Mouse (Mus musculus): ENCODE measurements around the gene AU021092. TPM values are rescaled to one million over a fixed set of nuclear protein-coding genes. Genes with fewer than 3 reads are reported as not detected.

Gene AU021092
- polyA plus RNA-seq, 1 experiment from 2014 or later: 11.7 TPM

DNA sequence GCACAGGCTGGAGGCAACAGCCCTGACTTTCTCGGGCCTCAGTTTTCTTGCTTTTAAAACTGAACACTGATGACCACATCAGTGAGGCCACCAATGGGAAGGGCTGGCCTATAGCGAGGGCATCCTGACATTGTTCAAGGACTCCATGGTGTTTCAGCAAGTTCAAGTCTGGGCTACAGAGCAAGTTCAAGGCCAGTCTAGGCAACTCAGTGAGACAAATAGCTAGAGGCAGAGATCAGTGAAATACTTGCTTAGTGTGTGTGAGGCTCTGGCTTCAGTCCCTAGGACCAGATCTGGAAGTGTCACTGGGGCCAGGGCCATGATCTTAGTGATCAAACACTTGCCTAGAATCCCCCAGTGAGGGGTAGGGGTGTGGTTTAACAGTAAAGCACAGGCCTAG, 54.1 kb downstream of the AU021092 start:
- H3K27me3 ChIP-seq: no peaks in the 10 kb centered on the region
- H3K36me3 ChIP-seq: no peaks in the 10 kb centered on the region
- no peak overlapping the region for H3K27ac ChIP-seq
- no peaks in the 10 kb centered on the region for H3K9me3 ChIP-seq
- no peak overlapping the region for H3K4me2 ChIP-seq (replicated peaks)
- ATAC-seq: no peak
- H3K4me1 ChIP-seq (replicated peaks): no peaks in the 10 kb centered on the region
- H3K9ac ChIP-seq (replicated peaks): no peak overlapping the region
- 82% methylated on average over 2 of the region's 2 CpGs for WGBS
- H3K4me3 ChIP-seq (replicated peaks): no peak overlapping the region

DNA sequence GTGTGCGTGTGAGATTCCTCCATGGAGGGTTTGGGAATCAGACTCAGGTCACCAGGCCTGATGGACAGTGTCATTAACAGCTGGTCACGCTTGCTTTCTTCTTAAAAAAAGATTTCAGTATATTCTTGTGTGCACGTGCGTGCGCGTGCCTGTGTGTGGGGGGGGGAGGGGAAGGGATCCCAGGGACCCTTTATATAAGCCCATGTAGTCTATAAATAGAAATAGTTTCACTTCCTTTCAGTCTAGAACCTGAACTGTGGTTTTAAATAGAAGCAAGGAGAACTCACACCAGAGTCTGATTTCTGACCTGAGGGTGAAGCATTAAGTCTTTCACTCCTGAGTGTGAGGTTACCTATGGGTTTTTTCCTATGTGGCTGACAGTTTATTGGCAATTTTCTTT, 57.8 kb downstream of the AU021092 start:
- no peaks in the 10 kb centered on the region for H3K36me3 ChIP-seq
- H3K4me3 ChIP-seq (replicated peaks): no peak overlapping the region
- no peaks in the 10 kb centered on the region for H3K27me3 ChIP-seq
- H3K4me2 ChIP-seq (replicated peaks): no peak overlapping the region
- no peak overlapping the region for H3K27ac ChIP-seq
- 64% methylated on average over 6 of the region's 6 CpGs for WGBS
- H3K4me1 ChIP-seq (replicated peaks): 0 out of 2 replicates have a peak, but pooled peaks cover 5% of the 10 kb centered on the region
- no peak for ATAC-seq
- no peaks in the 10 kb centered on the region for H3K9me3 ChIP-seq
- no peak overlapping the region for H3K9ac ChIP-seq (replicated peaks)

Small RNAs within 50 kb of the gene (microRNA-seq; reads per million reads assigned to microRNA genes)
- gene Gm23689 (not detected), gene Gm26095 (not detected), gene Mir6364 (not detected)

Other genes starting within 250 kb of the AU021092 start
- gene Sept12, start 224.4 kb downstream of the AU021092 start, polyA plus RNA-seq (2015; fragmentation: Nextera tagmentation; extraction: Ambion mirVana): not detected in 2 replicates
- gene Smim22, start 215.0 kb downstream of the AU021092 start, polyA plus RNA-seq (2015; fragmentation: Nextera tagmentation; extraction: Ambion mirVana): 0.81 TPM in 1 of 2 replicates, not detected in the other
- 137 and 139 TPM in 2 replicates for gene Rogdi, start 208.7 kb downstream of the AU021092 start, polyA plus RNA-seq (2015; fragmentation: Nextera tagmentation; extraction: Ambion mirVana)
- gene Glyr1, start 172.4 kb downstream of the AU021092 start, polyA plus RNA-seq (2015; fragmentation: Nextera tagmentation; extraction: Ambion mirVana): 228 and 230 TPM in 2 replicates
- gene Ubn1, start 172.2 kb downstream of the AU021092 start, polyA plus RNA-seq (2015; fragmentation: Nextera tagmentation; extraction: Ambion mirVana): 17.6 and 19.6 TPM in 2 replicates
- gene Ppl, start 89.9 kb downstream of the AU021092 start, polyA plus RNA-seq (2015; fragmentation: Nextera tagmentation; extraction: Ambion mirVana): 0.12 and 0.13 TPM in 2 replicates
- gene Sec14l5, start 75.2 kb downstream of the AU021092 start, polyA plus RNA-seq (2015; fragmentation: Nextera tagmentation; extraction: Ambion mirVana): 0.98 and 1.1 TPM in 2 replicates
- gene Nagpa, start 18.3 kb downstream of the AU021092 start, polyA plus RNA-seq (2015; fragmentation: Nextera tagmentation; extraction: Ambion mirVana): 8.6 and 10.1 TPM in 2 replicates
- gene Alg1, start 11.3 kb upstream of the AU021092 start, polyA plus RNA-seq (2015; fragmentation: Nextera tagmentation; extraction: Ambion mirVana): 30.8 and 35.3 TPM in 2 replicates
- gene Eef2kmt, start 33.7 kb upstream of the AU021092 start, polyA plus RNA-seq (2015; fragmentation: Nextera tagmentation; extraction: Ambion mirVana): 8.1 and 8.5 TPM in 2 replicates